Mouse (Mus musculus): ENCODE measurements around the gene Nutf2. TPM values are rescaled to one million over a fixed set of nuclear protein-coding genes. Genes with fewer than 3 reads are reported as not detected.

Nutf2 gene
- 223 and 258 TPM in 2 replicates for polyA plus RNA-seq (2014; fragmentation: Nextera tagmentation; extraction: Ambion mirVana)

GRCm38 (mm10) chr8:105860143-105860981 is at the start of gene Nutf2:
Nutf2 (plus strand) TSS chr8:105860580.
- Histone ChIP-seq H3K4me1 (ENCODE audit: control insufficient read depth, insufficient read depth, low read length) (peaks cover 33% of the 10 kb centered on the region), H3K9ac (ENCODE audit: low read depth, low read length) (peak within 1 kb of the TSS; percentile 94), H3K36me3 (ENCODE audit: control insufficient read depth, insufficient read depth, low read length) (peaks cover 16% of the 10 kb centered on the region), H3K9me3 (ENCODE audit: control insufficient read depth, low read length) (no peaks in the 10 kb centered on the region), H3K27ac (replicated peaks; ENCODE audit: low read depth, low read length) (peak within 1 kb of the TSS; percentile 84), H3K27me3 (replicated peaks; ENCODE audit: control insufficient read depth, insufficient read depth, low read length) (no peaks in the 10 kb centered on the region), H3K4me3 (ENCODE audit: low read depth, low read length) (peak within 1 kb of the TSS; percentile 96), H3K4me2 (ENCODE audit: low read depth, low read length) (peak within 1 kb of the TSS; percentile 84)
- WGBS = under 1% methylated on average over 26 of the region's 59 CpGs
- ATAC-seq (ENCODE audit: low read depth) (peak; percentile 98), DNase-seq (ENCODE audit: low spot score) (peak; percentile 100)

DNA sequence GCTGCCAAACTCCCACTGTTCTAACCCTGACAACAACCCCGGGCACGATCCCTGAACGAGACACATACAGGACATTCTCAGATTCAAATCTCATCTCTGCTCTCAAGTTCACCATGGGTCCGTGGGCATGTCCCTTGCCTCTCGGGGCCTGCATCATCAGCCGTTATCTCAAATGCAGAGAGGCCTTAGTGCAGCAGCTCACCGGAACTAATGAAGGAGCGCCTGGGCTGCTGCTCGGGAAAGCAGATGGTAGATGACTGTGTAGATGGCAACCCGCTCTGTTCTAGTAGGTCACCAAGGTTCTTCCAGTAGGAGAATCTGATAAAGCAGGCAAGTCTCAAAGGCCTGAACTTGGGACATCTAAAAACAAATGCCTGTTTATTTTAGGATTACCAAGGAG is 49.3 kb upstream of the Nutf2 start:
- no peak overlapping the region for H3K4me2 ChIP-seq (ENCODE audit: low read depth, low read length)
- H3K9me3 ChIP-seq (ENCODE audit: control insufficient read depth, low read length) = no peaks in the 10 kb centered on the region
- no peaks in the 10 kb centered on the region for H3K4me1 ChIP-seq (ENCODE audit: control insufficient read depth, insufficient read depth, low read length)
- ATAC-seq (ENCODE audit: low read depth) = no peak
- H3K4me3 ChIP-seq (ENCODE audit: low read depth, low read length) = no peak overlapping the region
- no peak overlapping the region for H3K9ac ChIP-seq (ENCODE audit: low read depth, low read length)
- peaks cover 14% of the 10 kb centered on the region; the same call in 1 of the 2 replicates for H3K36me3 ChIP-seq (ENCODE audit: control insufficient read depth, insufficient read depth, low read length)
- no peak overlapping the region for H3K27ac ChIP-seq (replicated peaks; ENCODE audit: low read depth, low read length)
- DNase-seq (ENCODE audit: low spot score) = no peak
- WGBS = 85% methylated on average over 10 of the region's 10 CpGs
- H3K27me3 ChIP-seq (replicated peaks; ENCODE audit: control insufficient read depth, insufficient read depth, low read length) = no peaks in the 10 kb centered on the region

DNA sequence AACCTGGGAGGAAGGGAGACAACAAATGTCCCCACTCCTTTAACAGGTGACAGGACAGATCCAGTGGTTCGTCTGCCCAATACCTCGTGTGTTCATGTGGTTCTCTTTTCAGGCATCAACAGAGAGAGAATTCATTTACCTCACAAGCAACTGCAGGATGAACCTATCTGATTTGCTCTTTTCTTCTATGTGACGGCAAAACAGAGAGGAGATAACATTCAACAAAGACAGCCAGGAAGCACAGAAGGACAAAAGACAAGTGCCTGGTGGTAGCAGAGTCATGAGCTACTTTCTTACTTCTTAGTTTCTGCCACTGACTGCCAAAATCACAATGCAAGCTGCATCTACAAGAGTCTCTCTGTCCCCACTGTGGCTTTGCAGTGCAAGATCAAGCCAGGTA is 48.8 kb upstream of the Nutf2 start:
- Histone ChIP-seq H3K27ac (replicated peaks; ENCODE audit: low read depth, low read length) (no peak overlapping the region), H3K4me3 (ENCODE audit: low read depth, low read length) (no peak overlapping the region), H3K9ac (ENCODE audit: low read depth, low read length) (no peak overlapping the region), H3K36me3 (ENCODE audit: control insufficient read depth, insufficient read depth, low read length) (peaks cover 14% of the 10 kb centered on the region; the same call in 1 of the 2 replicates), H3K27me3 (replicated peaks; ENCODE audit: control insufficient read depth, insufficient read depth, low read length) (no peaks in the 10 kb centered on the region), H3K4me1 (ENCODE audit: control insufficient read depth, insufficient read depth, low read length) (no peaks in the 10 kb centered on the region), H3K9me3 (ENCODE audit: control insufficient read depth, low read length) (no peaks in the 10 kb centered on the region), H3K4me2 (ENCODE audit: low read depth, low read length) (no peak overlapping the region)
- DNase-seq (ENCODE audit: low spot score) (no peak), ATAC-seq (ENCODE audit: low read depth) (no peak)
- 85% methylated on average over 3 of the region's 3 CpGs for WGBS

DNA sequence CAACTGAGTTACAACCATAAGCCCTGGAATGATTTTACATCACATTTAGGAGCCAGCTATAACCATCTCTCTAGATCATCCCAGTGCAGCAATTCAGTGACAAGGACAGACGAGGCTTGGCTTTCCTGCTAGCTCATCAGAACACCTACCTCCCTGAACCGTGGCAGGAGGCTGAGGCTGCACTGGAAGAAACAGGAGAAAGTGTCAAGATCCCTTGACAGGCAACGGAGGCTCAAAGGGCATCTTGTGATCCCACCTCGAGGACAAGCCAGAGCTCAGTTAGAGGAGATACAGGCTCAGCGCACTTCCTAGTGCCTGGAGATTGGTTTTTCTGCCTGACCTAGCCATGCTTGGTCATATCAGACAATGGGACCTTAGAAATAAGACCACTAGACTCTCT is 47.9 kb upstream of the Nutf2 start:
- ATAC-seq (ENCODE audit: low read depth) = no peak

GRCm38 (mm10) chr8:105813241-105813640 is 47.1 kb upstream of the Nutf2 start:
- no peaks in the 10 kb centered on the region for H3K9me3 ChIP-seq (ENCODE audit: control insufficient read depth, low read length)
- no peak for DNase-seq (ENCODE audit: low spot score)
- H3K4me2 ChIP-seq (ENCODE audit: low read depth, low read length) = no peak overlapping the region
- H3K27me3 ChIP-seq (replicated peaks; ENCODE audit: control insufficient read depth, insufficient read depth, low read length) = no peaks in the 10 kb centered on the region
- H3K4me3 ChIP-seq (ENCODE audit: low read depth, low read length) = no peak overlapping the region
- no peak for ATAC-seq (ENCODE audit: low read depth)
- H3K9ac ChIP-seq (ENCODE audit: low read depth, low read length) = no peak overlapping the region
- H3K36me3 ChIP-seq (ENCODE audit: control insufficient read depth, insufficient read depth, low read length) = peaks cover 14% of the 10 kb centered on the region; the same call in 1 of the 2 replicates
- 94% methylated on average over 6 of the region's 6 CpGs for WGBS
- no peaks in the 10 kb centered on the region for H3K4me1 ChIP-seq (ENCODE audit: control insufficient read depth, insufficient read depth, low read length)
- H3K27ac ChIP-seq (replicated peaks; ENCODE audit: low read depth, low read length) = no peak overlapping the region

More for the DNA sequence above, 47.9 kb upstream of the Nutf2 start:
- Histone ChIP-seq H3K9me3 (ENCODE audit: control insufficient read depth, low read length) (no peaks in the 10 kb centered on the region), H3K9ac (ENCODE audit: low read depth, low read length) (no peak overlapping the region), H3K27me3 (replicated peaks; ENCODE audit: control insufficient read depth, insufficient read depth, low read length) (no peaks in the 10 kb centered on the region), H3K36me3 (ENCODE audit: control insufficient read depth, insufficient read depth, low read length) (peaks cover 14% of the 10 kb centered on the region; the same call in 1 of the 2 replicates), H3K4me3 (ENCODE audit: low read depth, low read length) (no peak overlapping the region), H3K4me1 (ENCODE audit: control insufficient read depth, insufficient read depth, low read length) (no peaks in the 10 kb centered on the region), H3K27ac (replicated peaks; ENCODE audit: low read depth, low read length) (no peak overlapping the region), H3K4me2 (ENCODE audit: low read depth, low read length) (no peak overlapping the region)
- no peak for DNase-seq (ENCODE audit: low spot score)
- WGBS = 85% methylated on average over 5 of the region's 5 CpGs

DNA sequence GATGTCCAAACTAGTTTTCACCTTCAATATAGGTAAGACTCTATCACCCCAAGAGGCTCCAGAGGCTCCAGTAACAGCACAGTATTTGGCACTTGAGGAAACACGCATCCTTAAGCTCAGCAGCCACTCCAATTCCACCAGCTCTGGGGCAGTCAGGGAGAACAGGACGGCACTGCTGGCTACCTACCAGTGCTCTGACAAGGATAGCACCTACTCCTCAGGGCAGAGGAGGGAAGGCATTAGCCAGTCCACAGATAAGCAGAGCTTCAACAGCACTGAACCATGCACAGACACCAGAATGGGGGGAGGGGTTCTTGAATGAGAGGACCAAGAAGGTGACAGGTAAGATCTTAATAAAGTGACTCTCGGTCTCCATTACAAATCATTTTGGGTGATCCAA is 40.7 kb upstream of the Nutf2 start:
- H3K9me3 ChIP-seq (ENCODE audit: control insufficient read depth, low read length) = no peaks in the 10 kb centered on the region
- H3K4me1 ChIP-seq (ENCODE audit: control insufficient read depth, insufficient read depth, low read length) = no peaks in the 10 kb centered on the region
- no peak overlapping the region for H3K27ac ChIP-seq (replicated peaks; ENCODE audit: low read depth, low read length)
- WGBS = 91% methylated on average over 3 of the region's 3 CpGs
- no peak for DNase-seq (ENCODE audit: low spot score)
- H3K4me3 ChIP-seq (ENCODE audit: low read depth, low read length) = no peak overlapping the region
- H3K9ac ChIP-seq (ENCODE audit: low read depth, low read length) = no peak overlapping the region
- no peak overlapping the region for H3K4me2 ChIP-seq (ENCODE audit: low read depth, low read length)
- ATAC-seq (ENCODE audit: low read depth) = no peak
- H3K36me3 ChIP-seq (ENCODE audit: control insufficient read depth, insufficient read depth, low read length) = peaks cover 49% of the 10 kb centered on the region
- no peaks in the 10 kb centered on the region for H3K27me3 ChIP-seq (replicated peaks; ENCODE audit: control insufficient read depth, insufficient read depth, low read length)

GRCm38 (mm10) chr8:105820925-105821324 is 39.5 kb upstream of the Nutf2 start:
- no peak for DNase-seq (ENCODE audit: low spot score)
- 86% methylated on average over 1 of the region's 1 CpGs for WGBS
- H3K9me3 ChIP-seq (ENCODE audit: control insufficient read depth, low read length) = no peaks in the 10 kb centered on the region
- 0 out of 2 replicates have a peak, but pooled peaks cover 3% of the 10 kb centered on the region for H3K4me1 ChIP-seq (ENCODE audit: control insufficient read depth, insufficient read depth, low read length)
- ATAC-seq (ENCODE audit: low read depth) = no peak
- peaks cover 58% of the 10 kb centered on the region for H3K36me3 ChIP-seq (ENCODE audit: control insufficient read depth, insufficient read depth, low read length)
- H3K9ac ChIP-seq (ENCODE audit: low read depth, low read length) = no peak overlapping the region
- no peak overlapping the region for H3K4me3 ChIP-seq (ENCODE audit: low read depth, low read length)
- no peak overlapping the region for H3K4me2 ChIP-seq (ENCODE audit: low read depth, low read length)
- H3K27ac ChIP-seq (replicated peaks; ENCODE audit: low read depth, low read length) = no peak overlapping the region
- H3K27me3 ChIP-seq (replicated peaks; ENCODE audit: control insufficient read depth, insufficient read depth, low read length) = no peaks in the 10 kb centered on the region

- DNase-seq (ENCODE audit: low spot score) (no peak), ATAC-seq (ENCODE audit: low read depth) (no peak)
- Histone ChIP-seq H3K4me2 (ENCODE audit: low read depth, low read length) (peak overlapping the region; percentile 80), H3K4me1 (ENCODE audit: control insufficient read depth, insufficient read depth, low read length) (peaks cover 10% of the 10 kb centered on the region; the same call in 1 of the 2 replicates), H3K27me3 (replicated peaks; ENCODE audit: control insufficient read depth, insufficient read depth, low read length) (no peaks in the 10 kb centered on the region), H3K9me3 (ENCODE audit: control insufficient read depth, low read length) (no peaks in the 10 kb centered on the region), H3K36me3 (ENCODE audit: control insufficient read depth, insufficient read depth, low read length) (peaks cover 45% of the 10 kb centered on the region), H3K27ac (replicated peaks; ENCODE audit: low read depth, low read length) (no peak overlapping the region), H3K9ac (ENCODE audit: low read depth, low read length) (peak overlapping the region; percentile 85; the same call in 1 of the 2 replicates), H3K4me3 (ENCODE audit: low read depth, low read length) (peak overlapping the region; percentile 83)
- 78% methylated on average over 4 of the region's 4 CpGs for WGBS
These were observed 34.9 kb upstream of the Nutf2 start for GRCm38 (mm10) chr8:105825506-105825905.

All from embryonic facial prominence, embryonic 14.5 days (tissue).